Mouse (Mus musculus) inflammation-experienced regulatory T-cells, adult 16 weeks (primary cell): Measurements from ENCODE around the gene Hinfp. TPM values are rescaled to one million over a fixed set of nuclear protein-coding genes. Genes with fewer than 3 reads are reported as not detected.

ENCODE experiments used
- polyA plus RNA-seq: library from polyadenylated mRNA; unstranded; fragments of 100-300 nt; shearing (Covaris generic); gene quantifications from one replicate; pipeline ENCODE4 v1.2.1, GENCODE M21; 2017

Gene Hinfp
- 34.6 TPM for polyA plus RNA-seq

DNA sequence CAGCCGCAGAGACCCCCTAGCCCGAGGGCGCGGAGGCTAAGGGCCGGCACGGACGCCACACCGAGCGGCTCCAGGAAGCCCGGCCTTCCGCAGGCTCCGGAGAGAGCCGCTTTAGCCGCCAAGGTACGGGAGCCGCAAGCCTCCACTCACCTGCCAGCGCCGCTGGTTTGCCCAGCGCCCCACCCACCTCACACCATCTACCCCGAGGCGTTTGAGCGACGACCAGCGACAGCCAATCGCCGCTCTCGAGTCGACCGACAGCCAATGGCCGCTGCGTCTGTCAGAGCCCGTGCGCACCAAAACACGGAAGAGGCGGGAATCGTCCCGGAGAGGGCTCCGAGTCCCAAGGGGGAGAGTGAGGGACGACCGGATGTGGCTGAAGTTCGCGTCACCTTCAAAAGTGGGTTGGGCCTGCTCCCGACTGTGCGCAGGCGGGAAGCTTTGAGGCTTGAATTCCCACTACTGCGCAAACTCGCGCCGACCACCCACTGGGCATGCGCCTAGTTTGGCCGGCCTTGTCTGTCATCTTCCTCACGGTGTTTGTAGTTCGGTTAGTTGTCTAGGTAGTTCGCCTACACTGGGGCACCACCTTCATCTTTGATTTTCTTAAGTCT, at the start of gene Hinfp:
Hinfp (minus strand) TSS at position 206 of the 614 bp plus-strand sequence.

DNA sequence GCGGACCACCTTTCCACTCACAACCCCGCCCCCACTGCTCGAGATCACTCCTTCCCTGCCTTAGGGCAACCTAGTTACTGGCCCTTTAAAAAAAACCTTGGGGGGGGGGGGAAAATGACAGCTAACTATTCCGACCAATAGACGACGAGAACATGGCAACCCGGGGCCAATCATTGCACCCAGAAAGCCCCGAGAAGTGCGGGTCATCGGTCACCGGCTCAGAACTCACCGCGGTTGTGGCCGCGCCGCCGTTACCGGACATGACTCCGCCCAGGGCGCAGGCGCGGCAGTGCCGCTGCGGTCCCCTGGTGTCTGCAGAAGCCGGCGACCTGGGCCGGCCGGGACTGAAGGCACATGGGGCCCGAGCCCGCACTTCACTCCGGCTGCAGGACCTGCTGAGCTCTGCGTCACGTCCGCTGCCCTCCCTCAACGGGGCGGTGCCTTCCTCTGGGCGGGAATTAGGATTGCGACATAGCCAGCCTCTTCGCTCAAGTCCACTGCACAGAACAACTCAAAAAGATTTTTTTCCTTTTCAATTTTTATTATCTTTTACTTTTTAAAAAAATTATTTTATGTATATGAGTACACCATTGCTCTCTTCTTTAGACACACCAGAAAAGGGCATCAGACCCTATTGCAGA, 38.4 kb upstream of the Hinfp start, which contains the start of gene Hmbs:
Hmbs (minus strand) TSS at position 448 of the 641 bp plus-strand sequence.

DNA sequence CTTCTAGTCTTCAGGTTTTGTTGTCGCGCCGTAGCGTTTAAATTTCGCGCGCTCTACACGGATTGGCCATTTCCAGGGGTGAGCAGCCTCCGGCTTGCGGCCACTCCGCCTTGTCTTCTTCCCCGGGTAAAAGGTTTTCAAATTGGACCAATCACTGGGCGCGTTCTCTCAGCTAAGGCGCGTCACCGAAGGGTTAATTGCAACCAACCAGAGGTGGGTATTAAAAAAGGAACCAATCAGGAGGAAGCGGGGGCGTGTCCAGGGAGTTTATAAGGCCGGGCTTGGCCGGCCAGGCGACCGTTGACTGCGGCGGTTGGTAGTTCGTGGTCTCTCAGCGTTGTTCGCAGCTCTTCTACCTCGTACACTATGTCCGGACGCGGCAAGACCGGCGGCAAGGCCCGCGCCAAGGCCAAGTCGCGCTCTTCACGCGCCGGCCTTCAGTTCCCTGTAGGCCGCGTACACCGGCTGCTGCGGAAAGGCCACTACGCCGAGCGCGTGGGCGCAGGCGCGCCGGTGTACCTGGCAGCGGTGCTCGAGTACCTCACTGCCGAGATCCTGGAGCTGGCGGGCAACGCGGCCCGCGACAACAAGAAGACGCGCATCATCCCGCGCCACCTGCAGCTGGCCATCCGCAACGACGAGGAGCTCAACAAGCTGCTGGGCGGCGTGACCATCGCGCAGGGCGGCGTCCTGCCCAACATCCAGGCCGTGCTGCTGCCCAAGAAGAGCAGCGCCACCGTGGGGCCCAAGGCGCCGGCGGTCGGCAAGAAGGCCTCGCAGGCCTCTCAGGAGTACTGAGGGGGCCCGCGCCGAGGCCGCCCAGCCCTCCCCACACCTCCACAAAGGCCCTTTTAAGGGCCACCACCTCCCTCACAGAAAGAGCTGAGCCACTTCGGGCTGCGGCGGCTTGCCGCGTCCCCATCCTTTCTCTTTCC, 29.2 kb upstream of the Hinfp start, which contains the start of gene H2afx:
H2afx (plus strand) TSS at position 299 of the 935 bp plus-strand sequence.

DNA sequence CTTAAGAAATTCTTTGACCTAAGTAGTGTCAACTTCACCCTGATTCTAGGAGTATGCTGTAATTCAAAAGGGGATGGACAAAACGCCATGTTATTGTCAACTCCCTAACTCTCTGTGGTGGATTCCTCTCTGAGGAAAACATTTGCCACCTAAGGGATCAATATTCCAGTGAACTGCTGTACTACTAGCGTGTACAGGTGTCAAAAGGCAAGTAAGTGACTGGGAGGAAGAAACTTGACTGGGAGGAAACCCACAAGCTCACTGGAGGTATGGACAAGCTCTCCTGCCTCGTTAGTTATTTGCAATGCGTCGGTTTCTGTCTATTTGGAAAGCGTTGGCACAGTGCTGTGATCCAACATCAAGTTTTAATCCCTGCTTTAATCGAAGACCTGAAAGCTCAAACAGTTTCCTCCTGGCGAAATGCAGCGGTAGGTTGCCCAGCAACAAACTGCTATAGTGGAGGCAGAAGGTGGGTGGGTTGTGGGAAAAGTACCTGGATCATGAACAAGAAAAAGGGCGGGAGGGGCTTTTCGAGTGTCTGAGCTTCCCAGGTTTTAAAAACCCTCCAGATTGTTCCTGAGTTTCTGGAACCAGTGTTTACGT, 20.4 kb upstream of the Hinfp start, which contains the start of gene Dpagt1:
Dpagt1 (plus strand) TSS at position 252 of the 603 bp plus-strand sequence.

DNA sequence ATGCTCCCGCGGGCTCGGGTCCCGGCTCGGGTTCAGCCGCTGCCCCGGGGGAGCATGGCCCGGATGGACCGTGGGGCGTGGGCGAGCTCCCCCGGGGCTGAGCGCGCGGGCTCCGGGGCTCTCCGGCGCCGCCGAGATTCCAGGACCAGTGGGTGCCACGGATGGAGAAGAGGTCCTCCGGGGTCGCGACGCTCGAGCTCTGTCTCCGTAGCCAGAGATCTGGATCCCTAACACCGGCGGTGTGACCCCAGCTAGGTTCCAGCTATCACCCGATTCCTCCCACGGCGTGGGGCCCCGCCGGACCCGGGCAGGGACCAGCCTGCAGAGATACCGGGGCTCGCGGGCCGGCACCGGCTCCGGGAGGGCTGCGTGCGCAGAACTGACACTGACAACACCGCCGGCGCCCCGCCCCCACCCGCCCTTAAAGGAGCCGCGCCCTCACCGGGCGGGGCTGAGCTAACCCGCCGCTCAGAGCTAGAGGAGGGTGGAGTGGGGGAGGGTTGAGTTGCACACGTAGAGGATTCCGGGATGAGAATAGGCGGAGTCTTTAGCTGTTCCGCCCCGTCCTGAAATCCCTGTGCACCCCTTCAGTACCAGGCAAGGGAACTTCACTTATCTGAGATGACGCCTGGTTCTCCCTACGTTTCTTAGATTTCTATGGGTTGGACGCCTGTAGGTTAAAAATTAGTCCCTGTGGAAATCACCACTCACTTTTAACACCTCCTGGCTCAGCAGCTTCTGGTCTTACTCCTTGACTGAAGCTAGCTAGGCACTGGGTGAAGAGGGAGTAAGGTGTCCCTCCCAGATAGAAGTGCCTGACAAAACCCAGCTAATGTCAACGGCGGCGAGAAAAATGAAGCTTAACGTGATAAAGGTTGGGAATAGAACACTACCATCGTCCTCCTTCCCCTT, 14.7 kb upstream of the Hinfp start, which contains the start of gene C2cd2l:
C2cd2l (minus strand) TSS at position 399 of the 912 bp plus-strand sequence.

DNA sequence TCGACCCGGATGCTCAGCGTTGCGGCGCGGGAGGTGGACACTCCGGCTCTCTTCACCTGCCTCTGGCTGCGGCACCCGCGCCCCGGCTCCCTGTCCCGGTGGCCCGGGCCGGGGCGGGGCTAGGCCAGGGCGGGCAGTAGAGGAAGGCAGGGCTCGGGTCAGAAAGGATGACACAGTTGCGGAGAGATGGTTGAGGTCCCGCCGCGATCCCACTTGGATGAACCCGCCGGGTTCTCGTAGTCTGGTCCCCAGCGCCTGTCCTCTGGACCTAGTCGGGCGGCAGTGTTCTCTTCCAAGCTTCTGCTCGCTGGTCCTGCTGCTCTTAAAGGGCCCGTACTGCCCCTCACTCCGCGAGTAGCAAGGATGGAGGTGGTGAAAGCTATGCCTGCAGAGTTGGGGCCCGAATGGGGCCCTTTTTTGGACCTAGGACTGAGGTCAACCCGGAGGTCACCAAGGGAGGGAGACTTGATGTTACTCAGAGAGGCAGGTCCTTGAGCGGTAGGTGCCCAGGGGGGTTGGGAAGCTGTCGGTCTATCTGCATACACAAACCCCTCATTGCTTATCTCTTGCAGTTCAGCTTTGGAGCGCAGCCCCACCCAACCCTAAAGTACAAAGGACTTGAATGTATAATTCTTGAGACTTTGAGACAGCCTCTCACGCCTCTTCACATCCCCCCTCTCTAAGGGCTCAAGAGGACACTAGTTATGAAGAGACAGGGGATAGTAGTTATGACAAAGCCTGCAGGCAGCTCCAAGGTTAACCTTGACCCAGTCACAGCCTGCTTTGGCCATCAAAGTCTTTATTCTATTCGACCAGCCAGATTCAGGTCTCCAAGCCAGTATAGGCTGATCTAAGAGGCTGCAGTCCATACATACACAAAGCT, 17.2 kb downstream of the Hinfp start, which contains the start of gene Abcg4:
Abcg4 (minus strand) TSS at position 540 of the 883 bp plus-strand sequence.

DNA sequence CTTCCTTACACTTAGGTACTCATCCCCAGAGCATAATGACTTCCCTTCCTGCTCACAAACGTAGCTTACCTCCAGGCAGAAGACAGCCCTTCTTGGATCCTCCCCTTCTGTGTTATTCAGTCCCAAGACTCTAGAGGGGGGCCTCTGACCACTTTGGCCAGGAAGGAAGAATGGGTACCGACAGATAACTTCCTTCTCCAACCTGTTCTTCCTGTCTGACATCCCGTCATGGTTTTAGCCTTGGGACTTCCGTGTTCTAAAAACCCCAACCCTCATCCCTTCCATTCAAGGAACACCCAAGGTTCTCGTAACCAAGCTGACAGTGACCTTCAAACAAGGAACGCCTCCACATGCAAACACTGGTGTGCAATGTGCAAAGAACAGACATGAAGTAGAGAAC, 37.0 kb downstream of the Hinfp start, which contains the start of gene Nlrx1:
Nlrx1 (minus strand) TSS at position 168 of the 400 bp plus-strand sequence.

DNA sequence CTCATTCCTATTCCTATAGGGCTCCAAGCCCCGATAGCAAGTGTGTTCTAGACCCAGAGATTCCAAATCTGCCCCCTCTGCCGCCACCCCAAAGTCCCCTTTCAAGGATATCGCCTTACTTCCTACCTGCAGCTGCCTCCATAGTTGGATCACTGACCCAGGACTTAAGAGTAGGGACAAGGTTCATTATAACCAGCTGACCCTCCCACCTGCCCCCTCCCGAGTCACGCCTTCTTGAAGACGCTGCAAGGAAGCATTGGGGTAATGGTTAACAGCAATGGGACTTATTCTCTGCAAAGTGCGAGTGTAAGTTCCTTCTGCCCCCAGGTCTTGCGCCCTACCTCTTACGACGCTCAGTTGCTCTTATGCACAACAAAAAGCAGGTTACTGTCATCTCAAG, 54.2 kb downstream of the Hinfp start, which contains the start of gene Pdzd3:
Pdzd3 (minus strand) TSS at position 158 of the 400 bp plus-strand sequence.

Other genes with a start within 250 kb of the Hinfp start
- 2.8 TPM for gene Usp2, start 238.7 kb downstream of the Hinfp start, polyA plus RNA-seq
- 0.40 TPM for gene Mfrp, start 203.9 kb downstream of the Hinfp start, polyA plus RNA-seq
- not detected for gene C1qtnf5, start 198.4 kb downstream of the Hinfp start, polyA plus RNA-seq
- not detected for gene Gm49380, start 192.2 kb downstream of the Hinfp start, polyA plus RNA-seq
- 16.8 TPM for gene Rnf26, start 192.2 kb downstream of the Hinfp start, polyA plus RNA-seq
- 0.35 TPM for gene Mcam, start 171.2 kb downstream of the Hinfp start, polyA plus RNA-seq
- gene Cbl, start 71.6 kb downstream of the Hinfp start, polyA plus RNA-seq = 37.6 TPM
- gene Ccdc153, start 65.0 kb downstream of the Hinfp start, polyA plus RNA-seq = not detected
- 0.22 TPM for gene Pdzd3, start 54.2 kb downstream of the Hinfp start, polyA plus RNA-seq
- 12.4 TPM for gene Nlrx1, start 37.1 kb downstream of the Hinfp start, polyA plus RNA-seq
- gene Abcg4, start 17.1 kb downstream of the Hinfp start, polyA plus RNA-seq = 0.26 TPM
- gene C2cd2l, start 14.6 kb upstream of the Hinfp start, polyA plus RNA-seq = 10.5 TPM
- 26.9 TPM for gene Dpagt1, start 20.3 kb upstream of the Hinfp start, polyA plus RNA-seq
- 32.6 TPM for gene H2afx, start 29.0 kb upstream of the Hinfp start, polyA plus RNA-seq
- gene Hmbs, start 38.6 kb upstream of the Hinfp start, polyA plus RNA-seq = 31.2 TPM
- gene Vps11, start 56.0 kb upstream of the Hinfp start, polyA plus RNA-seq = 88.4 TPM
- gene Hyou1, start 73.8 kb upstream of the Hinfp start, polyA plus RNA-seq = 27.5 TPM
- gene Slc37a4, start 91.2 kb upstream of the Hinfp start, polyA plus RNA-seq = 36.2 TPM
- 1,500 TPM for gene Rps25, start 101.5 kb upstream of the Hinfp start, polyA plus RNA-seq
- gene Trappc4, start 101.9 kb upstream of the Hinfp start, polyA plus RNA-seq = 141 TPM
- gene Ccdc84, start 112.9 kb upstream of the Hinfp start, polyA plus RNA-seq = 67.9 TPM
- 0.20 TPM for gene Foxr1, start 135.5 kb upstream of the Hinfp start, polyA plus RNA-seq
- gene Upk2, start 149.3 kb upstream of the Hinfp start, polyA plus RNA-seq = not detected
- gene Bcl9l, start 177.2 kb upstream of the Hinfp start, polyA plus RNA-seq = 7.2 TPM